Mouse (Mus musculus) testis, adult 2 months (tissue): ENCODE data around the gene Adamts15.

ENCODE experiments used
- CTCF ChIP-seq: fragments of 200-500 bp; IDR thresholded peaks from 2 replicates; pipeline ENCODE4 v1.5.1; 2012; ENCODE audit warnings: low read depth, mild to moderate bottlenecking, inconsistent platforms, low read length, moderate library complexity; ENCODE audit not compliant: control insufficient read depth, insufficient read depth, insufficient replicate concordance
- POLR2A ChIP-seq: fragments of 200-500 bp; IDR thresholded peaks from 2 replicates; pipeline ENCODE4 v1.6.1; 2012; ENCODE audit warnings: low read depth, mild to moderate bottlenecking, inconsistent platforms, low read length, moderate library complexity; ENCODE audit not compliant: control insufficient read depth

DNA sequence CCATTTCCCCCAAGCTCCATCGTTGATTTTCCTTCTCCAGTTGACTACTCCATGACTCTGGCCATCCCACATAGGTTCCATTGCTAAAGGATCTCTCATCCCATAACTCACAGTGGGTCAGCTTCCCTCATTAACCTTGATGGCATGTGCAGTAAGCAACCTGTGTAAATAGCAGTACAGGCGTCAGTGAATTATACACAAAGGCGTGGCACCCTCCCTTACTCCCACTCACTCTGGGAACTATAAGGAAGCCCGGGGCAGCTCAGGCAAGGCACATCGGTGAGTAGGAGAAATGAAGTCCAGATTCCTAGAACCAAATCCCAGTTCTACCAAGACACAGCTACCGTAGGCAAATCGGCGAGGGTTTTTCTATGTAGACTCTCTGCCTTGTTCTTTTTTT lies 72.8 kb downstream of the Adamts15 start:
- TF ChIP-seq CTCF (no peak), POLR2A (no peak)
